14 mouse cellular contexts compared by ENCODE assay signal in genomic region chr17:84749297-84749696, GRCm38 (mm10). TPM values are rescaled to one million over a fixed set of nuclear protein-coding genes. Genes with fewer than 3 reads are reported as not detected.
A peak's percentile ranks its signal among the peaks of the same experiment; 100 is the strongest.
DNase-seq lines count a peak whose midpoint lies in the region; ATAC-seq and TF ChIP-seq lines count a peak whose summit lies in the region.
"Had no signal": no experiment of that assay in that cellular context is flagged by ENCODE, and none has a peak within 500 bp of the region (broad histone marks: within the 10 kb centered on the region; RNA-seq: fewer than 3 reads in every experiment).

No protein-coding gene starts in this region.

- no peak overlapping the region for H3K9ac ChIP-seq in forebrain, embryonic 11.5 days (ENCODE audit: low read length)
- no peak overlapping the region for H3K9ac ChIP-seq in hindbrain, embryonic 13.5 days
- no peak overlapping the region for H3K9ac ChIP-seq in midbrain, postnatal 0 days (replicated peaks; ENCODE audit: low read length, poor library complexity, severe bottlenecking)
- H3K9ac ChIP-seq: heart, embryonic 15.5 days; limb, embryonic 12.5 days had no signal

- no peak overlapping the region for H3K4me3 ChIP-seq in forebrain, embryonic 11.5 days (ENCODE audit: low read depth, low read length)
- no peak overlapping the region for H3K4me3 ChIP-seq in forebrain, embryonic 10.5 days
- H3K4me3 ChIP-seq in hindbrain, embryonic 13.5 days = no peak overlapping the region
- no peak overlapping the region for H3K4me3 ChIP-seq in midbrain, postnatal 0 days (ENCODE audit: low read depth, low read length)
- H3K4me3 ChIP-seq: heart, embryonic 15.5 days; limb, embryonic 12.5 days had no signal

- no peak overlapping the region for H3K4me2 ChIP-seq in forebrain, embryonic 11.5 days (ENCODE audit: low read depth, low read length, severe bottlenecking)
- no peak overlapping the region for H3K4me2 ChIP-seq in hindbrain, embryonic 13.5 days
- no peak overlapping the region for H3K4me2 ChIP-seq in midbrain, postnatal 0 days (ENCODE audit: low read depth, low read length, poor library complexity, severe bottlenecking)
- H3K4me2 ChIP-seq: heart, embryonic 15.5 days; limb, embryonic 12.5 days had no signal

- DNase-seq in forebrain, embryonic 11.5 days (ENCODE audit: low spot score) = no peak
- no peak for DNase-seq in forebrain, embryonic 10.5 days (ENCODE audit: extremely low spot score, low spot score)
- peak; percentile 79 for DNase-seq in MN1 (ENCODE audit: low spot score)
- DNase-seq in midbrain, postnatal 0 days (ENCODE audit: low spot score) = peak; percentile 55
- DNase-seq in testis, postnatal 10 days (ENCODE audit: low spot score) = no peak
- no peak for DNase-seq in cerebellum, postnatal 4 days (ENCODE audit: low spot score in 2 of 2)
- DNase-seq in cerebellum, adult 9-10 months = no peak
- DNase-seq: gastrocnemius, postnatal 10 days; kidney, postnatal 36 days; lung, adult 2 months had no signal

- no peaks in the 10 kb centered on the region for H3K27me3 ChIP-seq in forebrain, embryonic 11.5 days (ENCODE audit: control insufficient read depth, insufficient read depth, low read length)
- H3K27me3 ChIP-seq in forebrain, embryonic 10.5 days (ENCODE audit: poor library complexity, severe bottlenecking) = no peaks in the 10 kb centered on the region
- H3K27me3 ChIP-seq in hindbrain, embryonic 13.5 days = no peaks in the 10 kb centered on the region
- no peaks in the 10 kb centered on the region for H3K27me3 ChIP-seq in midbrain, postnatal 0 days (ENCODE audit: insufficient read depth, low read length)
- H3K27me3 ChIP-seq: heart, embryonic 15.5 days; limb, embryonic 12.5 days had no signal

- H3K4me1 ChIP-seq in forebrain, embryonic 11.5 days (replicated peaks; ENCODE audit: control insufficient read depth, insufficient read depth, low read length) = no peaks in the 10 kb centered on the region
- H3K4me1 ChIP-seq in forebrain, embryonic 10.5 days = no peaks in the 10 kb centered on the region
- peaks cover 59% of the 10 kb centered on the region for H3K4me1 ChIP-seq in hindbrain, embryonic 13.5 days (replicated peaks)
- H3K4me1 ChIP-seq in midbrain, postnatal 0 days (ENCODE audit: insufficient read depth, low read length) = no peaks in the 10 kb centered on the region
- H3K4me1 ChIP-seq: heart, embryonic 15.5 days; limb, embryonic 12.5 days had no signal

- 61% methylated on average over 8 of the region's 8 CpGs for WGBS in forebrain, embryonic 11.5 days
- WGBS in forebrain, embryonic 10.5 days = 89% methylated on average over 8 of the region's 8 CpGs
- 41% methylated on average over 8 of the region's 8 CpGs for WGBS in hindbrain, embryonic 13.5 days
- WGBS in midbrain, postnatal 0 days = 53% methylated on average over 8 of the region's 8 CpGs

- ATAC-seq in forebrain, embryonic 11.5 days (replicated peaks; ENCODE audit: low FRiP score) = 0 out of 2 replicates have a peak, but pooled peaks have one; percentile 44
- peak; percentile 68; the same call in 1 of the 2 replicates for ATAC-seq in hindbrain, embryonic 13.5 days (ENCODE audit: low FRiP score)
- ATAC-seq in midbrain, postnatal 0 days (ENCODE audit: low FRiP score) = no peak

- H3K9me3 ChIP-seq in forebrain, embryonic 11.5 days (ENCODE audit: control insufficient read depth, low read length) = no peaks in the 10 kb centered on the region
- no peaks in the 10 kb centered on the region for H3K9me3 ChIP-seq in forebrain, embryonic 10.5 days
- H3K9me3 ChIP-seq in hindbrain, embryonic 13.5 days = no peaks in the 10 kb centered on the region
- H3K9me3 ChIP-seq in midbrain, postnatal 0 days (ENCODE audit: low read length) = no peaks in the 10 kb centered on the region
- H3K9me3 ChIP-seq: heart, embryonic 15.5 days; limb, embryonic 12.5 days had no signal

- peaks cover 2% of the 10 kb centered on the region; the same call in 1 of the 2 replicates for H3K36me3 ChIP-seq in forebrain, embryonic 11.5 days (ENCODE audit: control insufficient read depth, insufficient read depth, low read length)
- H3K36me3 ChIP-seq in forebrain, embryonic 10.5 days (replicated peaks) = peaks cover 56% of the 10 kb centered on the region
- H3K36me3 ChIP-seq in hindbrain, embryonic 13.5 days = peaks cover 3% of the 10 kb centered on the region; the same call in 1 of the 2 replicates
- H3K36me3 ChIP-seq in midbrain, postnatal 0 days (ENCODE audit: insufficient read depth, low read length) = peaks cover 6% of the 10 kb centered on the region; the same call in 1 of the 2 replicates

- TF ChIP-seq CTCF in midbrain, postnatal 0 days (IDR thresholded peaks at IDR 0.05) = no peak

- H3K27ac ChIP-seq in forebrain, embryonic 11.5 days (ENCODE audit: low read depth, low read length) = no peak overlapping the region
- H3K27ac ChIP-seq in forebrain, embryonic 10.5 days = no peak overlapping the region
- peak overlapping the region; percentile 76 for H3K27ac ChIP-seq in hindbrain, embryonic 13.5 days
- no peak overlapping the region for H3K27ac ChIP-seq in midbrain, postnatal 0 days (ENCODE audit: low read depth, low read length)
- H3K27ac ChIP-seq: heart, embryonic 15.5 days; limb, embryonic 12.5 days; stomach, postnatal 0 days had no signal

RNA-seq across cellular contexts. Expression of gene Lrpprc, which starts 41.3 kb away (rescaled TPM):
- 54.3 and 55.9 TPM in 2 replicates for polyA plus RNA-seq in forebrain, embryonic 11.5 days (2014; fragmentation: Nextera tagmentation; extraction: Ambion mirVana)
- 52.5 and 56.2 TPM in 2 replicates for polyA plus RNA-seq in forebrain, embryonic 10.5 days (2016; fragmentation: Nextera tagmentation; extraction: Ambion mirVana)
- polyA plus RNA-seq in hindbrain, embryonic 13.5 days (2015; fragmentation: Nextera tagmentation; extraction: Ambion mirVana) = 42.0 and 43.1 TPM in 2 replicates
- total RNA-seq in midbrain, postnatal 0 days (2014; rRNA removed) = 53.5 and 68.0 TPM in 2 replicates
- 39.1 and 41.3 TPM in 2 replicates for polyA plus RNA-seq in midbrain, postnatal 0 days (2015; fragmentation: Nextera tagmentation; extraction: Ambion mirVana)

Comparison
In these comparisons a context has a peak if more than half of its experiments do, and no peak if none do; other contexts are left out.
1. DNase-seq: peak in MN1 (single experiment) and midbrain, postnatal 0 days (single experiment); none in forebrain, embryonic 11.5 days (single experiment), forebrain, embryonic 10.5 days (single experiment), testis, postnatal 10 days (single experiment), cerebellum, postnatal 4 days (0 of 2) and cerebellum, adult 9-10 months (single experiment).